Mouse (Mus musculus) lung, embryonic 15.5 days (tissue): ENCODE measurements at regions not wholly inside any gene's neighbourhood (a gene's known extent, or its start where the extent isn't known, plus 50 kb on each side); places are given as distances from the start of the nearest gene placed in this dataset.
A peak's percentile ranks its signal among the peaks of the same experiment; 100 is the strongest.

Experiments used
- ATAC-seq: fragments of 200-750 bp; cut with Nextera tagmentation; 2 replicates; pipeline ENCODE4 v1.8.0; 2017; ENCODE audit warnings: moderate number of reproducible peaks, borderline replicate concordance; ENCODE audit not compliant: low FRiP score, low TSS enrichment; ENCODE audit errors: extremely low read depth
- H3K27ac ChIP-seq: fragments of 300-500 bp; sonication (generic); 2 replicates; pipeline ENCODE4 v1.5.1; 2015; ENCODE audit warnings: moderate library complexity, mild to moderate bottlenecking, inconsistent platforms
- H3K27me3 ChIP-seq: fragments of 300-500 bp; sonication (generic); 2 replicates; pipeline ENCODE4 v1.6.1; 2015; ENCODE audit warnings: inconsistent platforms
- H3K36me3 ChIP-seq: fragments of 300-500 bp; sonication (generic); 2 replicates; pipeline ENCODE4 v1.6.1; 2015; ENCODE audit warnings: inconsistent platforms
- H3K4me1 ChIP-seq: fragments of 300-500 bp; sonication (generic); 2 replicates; pipeline ENCODE4 v1.6.1; 2015; ENCODE audit warnings: inconsistent platforms
- H3K4me2 ChIP-seq: fragments of 300-500 bp; sonication (generic); 2 replicates; pipeline ENCODE4 v1.6.1; 2015; ENCODE audit warnings: inconsistent platforms, mild to moderate bottlenecking, moderate library complexity
- H3K4me3 ChIP-seq: fragments of 300-500 bp; sonication (generic); 2 replicates; pipeline ENCODE4 v1.5.1; 2015; ENCODE audit warnings: mild to moderate bottlenecking, inconsistent platforms
- H3K9ac ChIP-seq: fragments of 300-500 bp; sonication (generic); 2 replicates; pipeline ENCODE4 v1.6.1; 2015; ENCODE audit warnings: inconsistent platforms
- H3K9me3 ChIP-seq: fragments of 300-500 bp; sonication (generic); 2 replicates; pipeline ENCODE4 v1.6.1; 2016; ENCODE audit warnings: inconsistent platforms
- WGBS: fragments of 180-500 bp; shearing (Covaris S2); methylation state at CpG from one replicate; pipeline ENCODE4 v1.1.7; 2015; 5-methylcytosine and 5-hydroxymethylcytosine counted together

DNA sequence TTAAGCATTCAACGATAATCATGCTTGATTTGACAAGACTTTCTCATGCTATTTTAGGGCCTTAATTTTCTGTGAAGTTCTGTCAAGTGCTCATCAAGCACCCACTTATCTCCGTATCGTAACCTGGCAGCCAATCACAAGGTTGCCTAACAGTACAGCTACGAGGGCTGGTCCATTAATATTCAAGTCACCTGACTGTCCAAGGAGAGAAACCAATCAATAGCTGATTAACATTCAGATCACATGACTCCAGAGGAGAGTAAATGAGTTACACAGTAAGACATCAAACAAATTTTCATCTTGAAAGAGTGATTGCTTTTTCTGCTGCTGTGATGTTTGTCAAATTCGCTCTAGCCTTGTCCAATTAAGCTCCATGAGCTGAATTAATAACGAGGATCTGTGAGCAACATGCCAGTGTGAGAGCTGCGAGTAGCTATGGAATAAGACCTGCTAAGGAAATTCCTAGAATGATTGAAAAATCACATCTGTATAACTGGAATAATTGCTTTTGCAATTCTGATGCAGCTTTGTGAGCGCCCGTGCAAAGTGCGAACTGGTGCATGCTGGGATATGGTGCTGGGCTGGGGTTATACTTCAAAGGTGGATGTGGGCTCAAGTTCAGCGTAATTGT lies 181.9 kb upstream of the Tle1 start:
- Histone ChIP-seq H3K27me3 (peaks cover 14% of the 10 kb centered on the region; the same call in 1 of the 2 replicates), H3K9ac (no peak overlapping the region), H3K36me3 (no peaks in the 10 kb centered on the region), H3K27ac (no peak overlapping the region), H3K4me2 (no peak overlapping the region), H3K4me3 (no peak overlapping the region), H3K4me1 (peaks cover 17% of the 10 kb centered on the region), H3K9me3 (no peaks in the 10 kb centered on the region)
- ATAC-seq, result no peak
- 84% methylated on average over 11 of the region's 11 CpGs for WGBS

DNA sequence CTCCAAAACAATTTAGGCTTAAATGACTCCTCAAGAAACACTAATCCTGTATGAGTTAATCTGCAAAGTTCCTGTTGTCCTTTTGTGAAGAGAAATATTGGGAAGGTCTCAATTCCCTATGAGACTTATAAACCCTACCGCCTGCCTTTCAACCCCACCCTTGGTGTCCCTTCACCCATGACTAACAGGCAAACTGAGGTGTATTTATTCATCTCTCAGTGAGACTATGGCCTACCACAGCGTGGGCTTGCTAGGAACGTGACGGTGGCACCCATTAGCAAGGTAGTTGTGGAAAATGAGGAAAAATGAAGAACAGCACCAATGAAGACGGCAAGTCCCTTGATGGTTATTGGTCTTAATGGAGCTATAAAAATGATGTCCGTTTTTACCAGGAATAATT lies 181.0 kb upstream of the Tle1 start:
- Histone ChIP-seq H3K4me1 (peaks cover 17% of the 10 kb centered on the region), H3K4me2 (no peak overlapping the region), H3K36me3 (no peaks in the 10 kb centered on the region), H3K27ac (no peak overlapping the region), H3K9ac (no peak overlapping the region), H3K27me3 (peaks cover 8% of the 10 kb centered on the region; the same call in 1 of the 2 replicates), H3K9me3 (no peaks in the 10 kb centered on the region), H3K4me3 (no peak overlapping the region)
- no peak for ATAC-seq
- 91% methylated on average over 6 of the region's 6 CpGs for WGBS

DNA sequence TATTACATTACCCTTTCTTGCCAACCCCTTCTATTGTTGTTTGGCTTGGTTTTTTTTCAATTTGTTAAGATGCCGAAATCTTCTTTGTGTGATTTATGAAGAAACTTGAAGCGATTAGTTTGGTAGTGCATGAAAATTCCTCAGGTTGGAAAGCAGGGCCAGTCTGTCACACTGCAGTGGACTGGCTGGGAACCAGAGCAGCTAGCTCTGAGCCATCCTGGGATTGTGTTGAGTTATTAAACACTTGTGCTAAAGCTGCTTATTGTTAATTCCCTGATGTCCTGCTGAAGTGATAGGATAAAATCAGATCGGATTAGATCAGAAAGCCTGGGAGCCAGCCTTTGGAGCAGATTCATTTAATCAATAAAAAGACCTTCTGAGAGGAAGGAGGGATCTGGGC lies 180.4 kb upstream of the Tle1 start:
- Histone ChIP-seq H3K27ac (no peak overlapping the region), H3K4me1 (peaks cover 17% of the 10 kb centered on the region), H3K27me3 (peaks cover 11% of the 10 kb centered on the region; the same call in 1 of the 2 replicates), H3K4me2 (no peak overlapping the region), H3K9ac (no peak overlapping the region), H3K36me3 (no peaks in the 10 kb centered on the region), H3K4me3 (no peak overlapping the region), H3K9me3 (no peaks in the 10 kb centered on the region)
- ATAC-seq, result no peak
- WGBS, result 80% methylated on average over 3 of the region's 3 CpGs

DNA sequence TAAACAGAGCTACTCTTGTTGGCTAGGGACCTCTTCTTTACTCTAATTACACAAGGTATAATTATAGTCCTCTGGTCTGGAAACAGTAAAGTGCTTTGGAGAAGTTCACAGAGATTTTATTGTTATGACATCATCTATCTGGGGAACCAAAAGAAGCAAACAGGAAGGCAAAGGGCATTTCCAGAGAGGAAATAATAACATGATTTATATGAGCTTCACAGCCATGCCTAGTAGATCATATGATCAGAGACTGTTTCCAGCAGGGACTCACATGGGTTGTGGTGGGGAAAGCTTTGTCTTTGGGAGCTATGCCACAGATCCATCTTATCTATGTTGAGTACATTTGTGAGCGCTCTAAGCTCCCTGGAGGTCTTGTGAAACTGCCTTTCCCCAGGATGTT lies 178.8 kb upstream of the Tle1 start:
- Histone ChIP-seq H3K4me3 (no peak overlapping the region), H3K4me1 (peaks cover 8% of the 10 kb centered on the region), H3K36me3 (no peaks in the 10 kb centered on the region), H3K27ac (peak overlapping the region; percentile 11; the same call in 1 of the 2 replicates), H3K9ac (no peak overlapping the region), H3K9me3 (no peaks in the 10 kb centered on the region), H3K27me3 (peaks cover 11% of the 10 kb centered on the region; the same call in 1 of the 2 replicates), H3K4me2 (no peak overlapping the region)
- peak; percentile 36; the same call in 1 of the 2 replicates for ATAC-seq
- 50% methylated on average over 1 of the region's 1 CpGs for WGBS

DNA sequence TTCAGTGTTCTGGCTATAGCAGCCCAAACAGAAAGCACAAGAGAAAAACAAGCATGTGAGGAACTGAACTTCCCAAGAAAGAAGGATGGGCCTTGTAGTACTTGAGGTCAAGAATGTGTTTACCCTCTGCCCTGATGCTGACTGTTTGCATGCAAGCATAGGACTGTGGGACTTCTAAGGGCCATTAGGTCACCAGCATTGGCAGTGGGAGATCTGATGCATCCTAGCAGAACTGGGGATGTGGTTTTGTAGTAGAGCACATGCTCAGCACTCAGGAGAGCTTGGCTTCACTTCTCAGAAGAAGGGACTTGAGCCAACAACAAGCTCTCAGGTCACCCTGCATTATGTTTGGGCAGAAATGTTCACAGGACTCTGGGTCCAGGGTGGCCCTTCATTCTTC lies 178.3 kb upstream of the Tle1 start:
- Histone ChIP-seq H3K4me2 (no peak overlapping the region), H3K9ac (no peak overlapping the region), H3K27me3 (peaks cover 11% of the 10 kb centered on the region; the same call in 1 of the 2 replicates), H3K4me1 (peaks cover 3% of the 10 kb centered on the region; the same call in 1 of the 2 replicates), H3K9me3 (no peaks in the 10 kb centered on the region), H3K4me3 (no peak overlapping the region), H3K36me3 (no peaks in the 10 kb centered on the region), H3K27ac (peak overlapping the region; percentile 11; the same call in 1 of the 2 replicates)
- no peak for ATAC-seq

DNA sequence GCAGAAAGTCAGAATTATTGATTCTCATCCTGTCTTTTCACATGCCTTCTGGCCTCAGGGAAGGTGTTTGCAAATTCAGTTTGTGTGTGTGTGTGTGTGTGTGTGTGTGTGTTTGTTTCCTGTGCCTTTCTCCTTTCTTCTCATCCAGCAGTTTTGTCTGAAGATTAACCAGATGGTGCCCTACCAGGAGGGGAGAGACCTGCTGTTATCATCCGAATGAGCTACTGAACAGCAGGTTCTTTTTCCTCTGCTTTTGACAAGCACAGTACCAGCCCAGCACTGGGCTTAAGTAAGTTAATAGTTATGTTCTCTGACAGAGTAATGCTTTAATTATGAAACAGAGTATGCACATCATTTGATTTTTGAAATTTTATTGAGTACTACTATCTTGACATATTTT lies 176.8 kb upstream of the Tle1 start:
- Histone ChIP-seq H3K9ac (no peak overlapping the region), H3K9me3 (no peaks in the 10 kb centered on the region), H3K27ac (no peak overlapping the region), H3K36me3 (no peaks in the 10 kb centered on the region), H3K27me3 (peaks cover 7% of the 10 kb centered on the region; the same call in 1 of the 2 replicates), H3K4me1 (peaks cover 3% of the 10 kb centered on the region; the same call in 1 of the 2 replicates), H3K4me2 (no peak overlapping the region), H3K4me3 (no peak overlapping the region)
- ATAC-seq, result no peak
- 52% methylated on average over 1 of the region's 1 CpGs for WGBS

DNA sequence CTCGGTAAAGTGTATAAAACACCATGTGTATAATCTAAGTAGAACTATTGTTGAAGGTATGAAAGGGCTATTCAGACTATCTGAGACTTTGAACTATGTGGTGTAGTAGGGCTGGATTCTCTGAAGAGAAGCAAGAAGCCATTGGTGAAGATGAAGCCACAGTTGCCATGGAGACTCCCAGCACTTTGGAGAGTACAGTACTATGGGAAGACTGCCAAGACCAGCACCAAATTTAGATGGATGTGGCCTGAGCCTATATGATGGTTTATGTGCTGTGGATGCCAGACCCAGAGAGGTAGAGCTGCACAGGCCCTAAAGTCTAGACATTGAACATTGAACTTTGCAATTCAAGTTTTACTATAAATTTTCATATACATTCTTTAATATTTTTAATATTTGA lies 151.3 kb upstream of the Tle1 start:
- WGBS, result 59% methylated on average over 1 of the region's 1 CpGs
- no peak overlapping the region for H3K4me2 ChIP-seq
- no peak for ATAC-seq
- no peaks in the 10 kb centered on the region for H3K27me3 ChIP-seq
- no peak overlapping the region for H3K27ac ChIP-seq
- no peaks in the 10 kb centered on the region for H3K9me3 ChIP-seq
- H3K9ac ChIP-seq, result no peak overlapping the region
- H3K36me3 ChIP-seq, result no peaks in the 10 kb centered on the region
- H3K4me3 ChIP-seq, result no peak overlapping the region
- H3K4me1 ChIP-seq, result no peaks in the 10 kb centered on the region

DNA sequence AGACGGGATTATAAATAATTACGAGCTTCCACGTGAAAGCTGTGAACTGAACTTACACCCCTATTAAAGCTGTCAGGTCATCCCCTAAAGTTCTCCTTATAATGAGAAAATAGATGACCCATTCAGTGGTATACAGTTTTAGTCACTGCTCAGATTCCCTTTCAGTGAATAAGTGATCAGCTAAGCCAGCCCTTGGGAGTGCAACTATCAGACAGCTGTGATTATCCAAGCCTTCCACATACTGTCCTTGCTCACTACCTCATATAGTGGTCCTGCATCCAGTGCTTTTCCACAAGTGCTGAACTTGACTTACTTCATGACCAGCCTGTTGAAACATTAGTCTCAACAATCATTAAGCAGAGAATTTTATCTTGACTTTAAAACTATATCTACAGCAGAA lies 131.2 kb upstream of the Tle1 start:
- 60% methylated on average over 3 of the region's 3 CpGs for WGBS
- ATAC-seq, result no peak
- H3K4me2 ChIP-seq, result no peak overlapping the region
- H3K4me3 ChIP-seq, result no peak overlapping the region
- no peaks in the 10 kb centered on the region for H3K4me1 ChIP-seq
- no peaks in the 10 kb centered on the region for H3K9me3 ChIP-seq
- H3K36me3 ChIP-seq, result no peaks in the 10 kb centered on the region
- H3K9ac ChIP-seq, result no peak overlapping the region
- H3K27me3 ChIP-seq, result no peaks in the 10 kb centered on the region
- no peak overlapping the region for H3K27ac ChIP-seq

DNA sequence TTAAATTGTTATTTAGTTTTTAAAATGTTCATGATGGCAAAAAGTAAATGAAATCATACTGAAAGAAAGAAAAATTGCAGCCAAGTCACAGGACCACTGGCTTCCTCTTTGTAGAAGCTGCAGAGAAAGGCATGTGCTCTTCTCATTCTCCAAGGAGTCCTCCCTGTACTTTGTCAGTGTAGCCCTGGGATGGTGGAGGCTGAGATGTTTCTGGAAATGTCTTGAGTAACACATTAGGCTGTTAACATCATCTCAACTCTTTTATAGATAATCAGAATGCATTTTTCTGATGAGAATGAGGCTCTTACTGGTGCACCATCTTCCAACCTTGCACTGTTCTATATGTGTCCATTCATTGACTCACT lies 128.3 kb upstream of the Tle1 start:
- no peak for ATAC-seq
- Histone ChIP-seq H3K9me3 (no peaks in the 10 kb centered on the region), H3K4me2 (no peak overlapping the region), H3K27me3 (no peaks in the 10 kb centered on the region), H3K27ac (no peak overlapping the region), H3K36me3 (no peaks in the 10 kb centered on the region), H3K4me3 (no peak overlapping the region), H3K9ac (no peak overlapping the region), H3K4me1 (no peaks in the 10 kb centered on the region)

DNA sequence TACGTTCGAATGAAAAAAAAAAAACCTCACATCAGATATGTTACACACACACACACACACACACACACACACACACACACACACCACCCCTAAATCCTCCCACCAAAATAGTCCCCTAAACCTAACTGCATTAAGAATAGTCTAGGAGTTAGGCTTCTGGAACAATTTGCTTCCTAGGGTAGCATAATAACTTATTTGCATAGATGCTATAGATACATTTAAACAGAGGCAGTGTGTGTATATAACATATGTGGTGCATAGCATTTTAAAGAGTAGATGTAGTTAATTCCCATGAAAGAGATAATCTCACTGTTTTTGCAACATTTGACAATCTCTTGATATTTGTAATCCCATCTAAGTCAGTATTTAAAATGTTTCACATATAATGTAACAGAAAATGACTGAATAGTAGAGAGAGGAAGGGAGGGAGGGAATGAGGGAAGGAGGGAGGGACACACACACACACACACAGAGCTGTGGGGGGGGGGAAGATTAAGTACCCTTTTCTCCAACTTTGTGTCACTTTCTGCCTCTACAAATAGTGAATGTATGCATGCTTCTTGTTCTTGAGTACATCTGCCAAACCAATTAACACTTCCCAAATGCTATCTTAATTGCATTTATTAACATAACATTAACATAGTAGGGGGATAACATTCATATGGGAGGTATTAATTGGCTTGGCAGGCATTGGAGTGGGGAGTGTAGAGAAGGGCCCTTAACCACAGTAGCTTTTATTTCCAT lies 127.7 kb upstream of the Tle1 start:
- no peak overlapping the region for H3K4me2 ChIP-seq
- ATAC-seq, result no peak
- no peaks in the 10 kb centered on the region for H3K27me3 ChIP-seq
- no peaks in the 10 kb centered on the region for H3K4me1 ChIP-seq
- H3K27ac ChIP-seq, result no peak overlapping the region
- H3K9ac ChIP-seq, result no peak overlapping the region
- WGBS, result 88% methylated on average over 2 of the region's 2 CpGs
- no peaks in the 10 kb centered on the region for H3K36me3 ChIP-seq
- H3K4me3 ChIP-seq, result no peak overlapping the region
- H3K9me3 ChIP-seq, result no peaks in the 10 kb centered on the region

DNA sequence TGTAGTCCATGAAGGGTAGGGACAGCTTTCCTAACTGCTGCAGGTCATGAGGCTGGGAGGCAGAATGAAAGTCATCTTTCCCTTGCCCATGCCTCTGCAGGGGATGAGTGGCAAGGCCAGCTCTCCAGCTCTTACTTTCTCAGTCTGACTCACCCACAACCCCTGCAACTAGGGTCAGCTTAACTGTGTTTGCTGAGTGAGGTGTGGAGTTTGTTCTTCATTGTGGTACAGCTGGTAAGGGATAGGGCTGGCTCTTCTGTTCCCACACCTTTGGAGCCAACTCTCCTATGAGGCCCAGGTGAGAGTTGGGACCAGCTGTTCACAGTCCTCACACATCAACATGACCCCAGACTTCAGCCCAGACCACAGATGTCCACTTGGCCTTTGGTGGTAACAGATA lies 124.2 kb upstream of the Tle1 start:
- no peak overlapping the region for H3K9ac ChIP-seq
- no peak for ATAC-seq
- no peak overlapping the region for H3K4me2 ChIP-seq
- H3K36me3 ChIP-seq, result no peaks in the 10 kb centered on the region
- H3K4me3 ChIP-seq, result no peak overlapping the region
- no peaks in the 10 kb centered on the region for H3K4me1 ChIP-seq
- H3K9me3 ChIP-seq, result no peaks in the 10 kb centered on the region
- no peaks in the 10 kb centered on the region for H3K27me3 ChIP-seq
- H3K27ac ChIP-seq, result no peak overlapping the region

DNA sequence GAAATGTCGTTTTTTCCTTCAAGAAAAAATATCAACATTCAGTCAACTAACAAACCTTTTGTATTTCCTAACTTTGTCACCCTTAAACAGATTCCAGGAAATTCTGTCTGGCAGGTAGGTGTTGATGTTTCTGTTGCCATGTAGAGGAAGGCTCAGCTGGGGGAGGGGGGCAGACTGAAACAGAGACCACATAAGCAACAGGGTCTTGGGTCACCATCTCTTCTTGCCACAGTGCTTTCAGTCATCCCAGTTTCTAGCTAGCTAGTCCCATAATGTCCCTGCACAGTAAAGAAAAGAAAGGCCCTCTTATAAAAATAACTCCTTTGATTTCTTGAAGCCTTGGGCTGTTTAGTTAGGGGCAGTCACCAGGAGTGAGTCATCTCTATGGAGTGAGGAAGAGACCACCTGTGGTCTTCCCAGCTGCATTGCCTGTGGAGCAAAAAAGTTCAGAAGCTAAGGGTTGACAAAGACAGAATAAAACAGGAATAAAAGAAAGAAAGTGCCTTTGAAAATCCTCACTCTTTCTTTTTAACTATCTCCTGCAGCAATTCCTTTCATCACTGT lies 84.5 kb upstream of the Tle1 start:
- no peak for ATAC-seq
- WGBS, result 26% methylated on average over 1 of the region's 1 CpGs
- Histone ChIP-seq H3K4me3 (no peak overlapping the region), H3K27me3 (no peaks in the 10 kb centered on the region), H3K36me3 (no peaks in the 10 kb centered on the region), H3K27ac (no peak overlapping the region), H3K9me3 (no peaks in the 10 kb centered on the region), H3K9ac (no peak overlapping the region), H3K4me2 (no peak overlapping the region), H3K4me1 (no peaks in the 10 kb centered on the region)
